Mouse (Mus musculus): ENCODE data around the gene Pald1. TPM values are rescaled to one million over a fixed set of nuclear protein-coding genes. Genes with fewer than 3 reads are reported as not detected.

Gene Pald1
- polyA plus RNA-seq, 1 experiment: 36.0 TPM

DNA sequence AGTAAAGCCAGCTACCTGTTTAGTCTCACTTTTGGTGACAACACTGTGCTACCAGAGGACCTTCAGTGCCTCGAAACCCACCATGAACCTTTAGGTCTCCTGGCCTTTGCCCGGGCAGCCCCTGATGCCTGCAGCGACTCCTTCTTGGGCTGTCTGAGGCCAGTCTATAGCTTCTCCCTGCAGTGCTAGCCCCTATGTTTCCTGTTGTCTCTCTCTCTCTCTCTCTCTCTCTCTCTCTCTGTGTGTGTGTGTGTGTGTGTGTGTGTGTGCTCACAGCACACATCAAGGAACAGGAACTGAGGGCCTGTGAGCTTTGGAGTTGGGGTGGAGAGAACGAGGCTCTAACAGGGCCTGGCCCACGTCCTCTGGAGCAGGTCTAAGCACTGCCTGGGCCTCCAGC is 46.7 kb downstream of the Pald1 start:
- Histone ChIP-seq H3K27me3 (ENCODE audit: control insufficient read depth, insufficient read depth, low read length, poor library complexity, severe bottlenecking) (no peaks in the 10 kb centered on the region), H3K9ac (ENCODE audit: low read depth, poor library complexity, severe bottlenecking) (peak overlapping the region; percentile 29), H3K4me3 (ENCODE audit: low read depth, low read length) (no peak overlapping the region), H3K36me3 (ENCODE audit: control insufficient read depth, insufficient read depth, low read length, poor library complexity, severe bottlenecking) (peaks cover 14% of the 10 kb centered on the region), H3K4me1 (ENCODE audit: control insufficient read depth, insufficient read depth, low read length) (no peaks in the 10 kb centered on the region), H3K27ac (ENCODE audit: insufficient read depth, low read length) (peak overlapping the region; percentile 85), H3K9me3 (replicated peaks; ENCODE audit: control insufficient read depth, insufficient read depth, low read length, poor library complexity, severe bottlenecking) (no peaks in the 10 kb centered on the region)
- no peak for TF ChIP-seq EP300 (IDR thresholded peaks at IDR 0.05; ENCODE audit: insufficient read depth, low read depth, low read length)
- TF ChIP-seq POLR2A (IDR thresholded peaks at IDR 0.05; ENCODE audit: insufficient read depth, low read length): no peak
- no peak for TF ChIP-seq CTCF (IDR thresholded peaks at IDR 0.05; ENCODE audit: low read depth, low read length)

DNA sequence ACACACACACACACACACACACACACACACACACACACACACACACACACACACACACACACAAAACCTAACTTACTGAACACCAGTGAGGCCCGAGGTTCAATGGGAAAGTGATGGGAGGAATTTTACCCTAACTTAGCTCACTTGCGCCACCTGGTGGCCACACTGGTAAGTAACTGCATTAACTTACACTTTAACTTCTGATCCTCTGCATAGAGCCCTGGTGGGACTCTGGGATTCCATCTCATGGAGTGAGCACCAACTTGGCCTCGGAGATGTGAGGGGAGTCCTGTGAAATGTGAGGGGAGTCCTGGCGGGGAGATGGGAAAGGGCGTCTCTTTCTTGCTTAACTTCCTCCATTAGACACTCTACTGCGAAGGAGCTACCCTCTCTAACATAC is 47.2 kb downstream of the Pald1 start:
- TF ChIP-seq POLR2A (IDR thresholded peaks at IDR 0.05; ENCODE audit: insufficient read depth, low read length): no peak
- peak; percentile 44 for TF ChIP-seq CTCF (IDR thresholded peaks at IDR 0.05; ENCODE audit: low read depth, low read length)
- no peaks in the 10 kb centered on the region for H3K27me3 ChIP-seq (ENCODE audit: control insufficient read depth, insufficient read depth, low read length, poor library complexity, severe bottlenecking)
- peaks cover 14% of the 10 kb centered on the region for H3K36me3 ChIP-seq (ENCODE audit: control insufficient read depth, insufficient read depth, low read length, poor library complexity, severe bottlenecking)
- no peak overlapping the region for H3K27ac ChIP-seq (ENCODE audit: insufficient read depth, low read length)
- H3K9me3 ChIP-seq (replicated peaks; ENCODE audit: control insufficient read depth, insufficient read depth, low read length, poor library complexity, severe bottlenecking): no peaks in the 10 kb centered on the region
- H3K4me3 ChIP-seq (ENCODE audit: low read depth, low read length): no peak overlapping the region
- H3K4me1 ChIP-seq (ENCODE audit: control insufficient read depth, insufficient read depth, low read length): no peaks in the 10 kb centered on the region
- peak overlapping the region; percentile 29 for H3K9ac ChIP-seq (ENCODE audit: low read depth, poor library complexity, severe bottlenecking)

DNA sequence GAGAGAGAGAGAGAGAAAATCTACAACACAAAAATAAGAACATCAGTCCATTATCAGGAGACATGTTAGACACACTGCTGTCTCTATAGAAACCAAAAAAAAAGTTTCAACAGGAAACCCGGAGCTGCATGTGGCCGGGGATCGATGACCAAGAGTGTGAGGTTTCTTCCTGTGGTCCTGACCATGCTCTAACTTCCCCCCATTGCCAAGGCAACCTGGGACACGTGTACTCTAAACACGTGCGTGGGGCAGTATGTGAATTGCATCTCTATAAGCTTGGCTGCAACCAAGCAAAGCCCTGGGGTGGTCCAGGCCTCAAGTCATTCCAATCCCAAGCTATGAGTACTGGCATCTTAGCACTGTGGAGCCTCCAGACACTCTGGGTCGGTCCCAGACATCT is 48.8 kb downstream of the Pald1 start:
- no peaks in the 10 kb centered on the region for H3K27me3 ChIP-seq (ENCODE audit: control insufficient read depth, insufficient read depth, low read length, poor library complexity, severe bottlenecking)
- H3K4me1 ChIP-seq (ENCODE audit: control insufficient read depth, insufficient read depth, low read length): no peaks in the 10 kb centered on the region
- H3K27ac ChIP-seq (ENCODE audit: insufficient read depth, low read length): no peak overlapping the region

DNA sequence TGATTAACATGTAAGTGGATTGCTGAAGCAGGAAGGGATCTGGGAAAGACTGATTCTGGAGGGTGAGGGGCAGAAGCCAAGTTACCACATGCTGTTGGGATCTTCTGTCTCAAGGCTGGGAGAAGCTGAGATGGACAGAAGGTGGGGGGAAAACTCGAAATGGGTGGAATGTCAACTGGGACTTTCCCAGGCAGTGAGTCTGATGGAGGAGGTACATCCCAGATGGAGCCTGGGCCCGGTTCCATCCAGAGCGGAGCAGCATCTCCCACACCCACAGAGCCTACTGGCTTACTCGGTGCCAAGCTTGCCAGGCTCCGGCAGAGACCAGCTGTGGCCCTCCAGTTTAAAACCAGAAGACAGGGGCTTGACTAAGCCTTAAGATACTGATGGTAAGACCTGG is 52.3 kb downstream of the Pald1 start:
- no peaks in the 10 kb centered on the region for H3K27me3 ChIP-seq (ENCODE audit: control insufficient read depth, insufficient read depth, low read length, poor library complexity, severe bottlenecking)
- no peaks in the 10 kb centered on the region for H3K4me1 ChIP-seq (ENCODE audit: control insufficient read depth, insufficient read depth, low read length)
- TF ChIP-seq POLR2A (IDR thresholded peaks at IDR 0.05; ENCODE audit: insufficient read depth, low read length): no peak
- no peak for TF ChIP-seq EP300 (IDR thresholded peaks at IDR 0.05; ENCODE audit: insufficient read depth, low read depth, low read length)
- TF ChIP-seq CTCF (IDR thresholded peaks at IDR 0.05; ENCODE audit: low read depth, low read length): no peak
- H3K9ac ChIP-seq (ENCODE audit: low read depth, poor library complexity, severe bottlenecking): no peak overlapping the region
- H3K9me3 ChIP-seq (replicated peaks; ENCODE audit: control insufficient read depth, insufficient read depth, low read length, poor library complexity, severe bottlenecking): no peaks in the 10 kb centered on the region
- H3K4me3 ChIP-seq (ENCODE audit: low read depth, low read length): no peak overlapping the region
- H3K36me3 ChIP-seq (ENCODE audit: control insufficient read depth, insufficient read depth, low read length, poor library complexity, severe bottlenecking): peaks cover 14% of the 10 kb centered on the region
- H3K27ac ChIP-seq (ENCODE audit: insufficient read depth, low read length): no peak overlapping the region

More for the DNA sequence above, 48.8 kb downstream of the Pald1 start:
- Histone ChIP-seq H3K9me3 (replicated peaks; ENCODE audit: control insufficient read depth, insufficient read depth, low read length, poor library complexity, severe bottlenecking) (no peaks in the 10 kb centered on the region), H3K4me3 (ENCODE audit: low read depth, low read length) (no peak overlapping the region), H3K9ac (ENCODE audit: low read depth, poor library complexity, severe bottlenecking) (no peak overlapping the region), H3K36me3 (ENCODE audit: control insufficient read depth, insufficient read depth, low read length, poor library complexity, severe bottlenecking) (peaks cover 14% of the 10 kb centered on the region)
- no peak for TF ChIP-seq EP300 (IDR thresholded peaks at IDR 0.05; ENCODE audit: insufficient read depth, low read depth, low read length)
- no peak for TF ChIP-seq CTCF (IDR thresholded peaks at IDR 0.05; ENCODE audit: low read depth, low read length)
- no peak for TF ChIP-seq POLR2A (IDR thresholded peaks at IDR 0.05; ENCODE audit: insufficient read depth, low read length)

DNA sequence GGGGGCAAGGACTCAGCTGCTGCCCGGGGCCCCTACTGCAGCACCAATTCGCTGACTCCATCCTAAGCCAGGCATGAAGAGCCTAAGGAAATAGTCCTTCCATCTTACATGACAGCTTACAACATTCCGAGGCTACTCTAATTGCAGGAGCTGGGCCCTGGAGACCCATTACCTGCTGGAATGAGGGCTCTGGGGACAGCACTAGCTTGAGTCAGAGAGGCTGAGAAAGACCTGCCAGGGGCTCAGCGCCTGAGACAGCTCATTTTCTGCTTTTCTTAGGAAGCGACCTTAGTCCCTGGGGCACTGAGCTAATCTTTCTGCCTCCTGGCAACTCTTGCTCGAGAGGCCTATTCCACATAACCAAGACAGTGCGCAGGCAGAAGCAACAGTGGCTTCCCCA is 54.4 kb downstream of the Pald1 start:
- Histone ChIP-seq H3K9ac (ENCODE audit: low read depth, poor library complexity, severe bottlenecking) (no peak overlapping the region), H3K27ac (ENCODE audit: insufficient read depth, low read length) (no peak overlapping the region), H3K4me3 (ENCODE audit: low read depth, low read length) (no peak overlapping the region), H3K4me1 (ENCODE audit: control insufficient read depth, insufficient read depth, low read length) (no peaks in the 10 kb centered on the region), H3K36me3 (ENCODE audit: control insufficient read depth, insufficient read depth, low read length, poor library complexity, severe bottlenecking) (peaks cover 11% of the 10 kb centered on the region), H3K27me3 (ENCODE audit: control insufficient read depth, insufficient read depth, low read length, poor library complexity, severe bottlenecking) (no peaks in the 10 kb centered on the region), H3K9me3 (replicated peaks; ENCODE audit: control insufficient read depth, insufficient read depth, low read length, poor library complexity, severe bottlenecking) (no peaks in the 10 kb centered on the region)
- TF ChIP-seq POLR2A (IDR thresholded peaks at IDR 0.05; ENCODE audit: insufficient read depth, low read length) (no peak), CTCF (IDR thresholded peaks at IDR 0.05; ENCODE audit: low read depth, low read length) (no peak), EP300 (IDR thresholded peaks at IDR 0.05; ENCODE audit: insufficient read depth, low read depth, low read length) (no peak)

DNA sequence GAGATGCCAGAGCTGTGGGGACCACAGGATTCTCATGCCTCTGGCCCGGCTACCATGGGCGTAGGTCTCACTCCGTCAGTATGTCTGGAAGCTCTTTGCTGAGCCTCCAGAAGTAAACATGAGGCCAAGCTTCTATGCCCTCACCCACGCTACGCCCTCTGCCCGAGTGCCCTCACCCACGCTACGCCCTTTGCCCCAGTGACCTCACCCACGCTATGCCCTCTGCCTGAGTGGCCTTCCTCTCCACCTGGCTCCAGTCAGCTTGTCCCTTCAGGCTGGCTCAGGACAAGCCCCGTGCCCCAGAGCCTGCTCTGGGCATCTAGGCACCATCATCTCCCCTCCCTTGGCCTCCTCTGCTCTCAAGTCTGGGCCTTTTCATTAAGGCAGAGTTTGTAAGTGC is 55.8 kb downstream of the Pald1 start:
- H3K9ac ChIP-seq (ENCODE audit: low read depth, poor library complexity, severe bottlenecking): no peak overlapping the region
- no peaks in the 10 kb centered on the region for H3K9me3 ChIP-seq (replicated peaks; ENCODE audit: control insufficient read depth, insufficient read depth, low read length, poor library complexity, severe bottlenecking)
- no peaks in the 10 kb centered on the region for H3K27me3 ChIP-seq (ENCODE audit: control insufficient read depth, insufficient read depth, low read length, poor library complexity, severe bottlenecking)
- H3K4me1 ChIP-seq (ENCODE audit: control insufficient read depth, insufficient read depth, low read length): no peaks in the 10 kb centered on the region
- peaks cover 12% of the 10 kb centered on the region; the same call in 1 of the 2 replicates for H3K36me3 ChIP-seq (ENCODE audit: control insufficient read depth, insufficient read depth, low read length, poor library complexity, severe bottlenecking)
- TF ChIP-seq CTCF (IDR thresholded peaks at IDR 0.05; ENCODE audit: low read depth, low read length): no peak
- TF ChIP-seq POLR2A (IDR thresholded peaks at IDR 0.05; ENCODE audit: insufficient read depth, low read length): no peak
- TF ChIP-seq EP300 (IDR thresholded peaks at IDR 0.05; ENCODE audit: insufficient read depth, low read depth, low read length): no peak
- no peak overlapping the region for H3K4me3 ChIP-seq (ENCODE audit: low read depth, low read length)
- H3K27ac ChIP-seq (ENCODE audit: insufficient read depth, low read length): no peak overlapping the region

Measured in ES-Bruce4 (cell line).